Mouse (Mus musculus) fat pad, adult 2 months (tissue): Measurements from ENCODE around the gene Ugp2.
"Not testable (repeated sequence)": the region's sequence is repeated elsewhere in the genome, so short reads cannot be mapped to it uniquely, and the experiment has no call there.

Source experiments
- DNase-seq: peaks from one replicate; pipeline ENCODE4 v3.0.0-alpha.2; 2011; ENCODE audit warnings: low read depth, low spot score; ENCODE audit errors: extremely low read depth

Ugp2 gene

DNA sequence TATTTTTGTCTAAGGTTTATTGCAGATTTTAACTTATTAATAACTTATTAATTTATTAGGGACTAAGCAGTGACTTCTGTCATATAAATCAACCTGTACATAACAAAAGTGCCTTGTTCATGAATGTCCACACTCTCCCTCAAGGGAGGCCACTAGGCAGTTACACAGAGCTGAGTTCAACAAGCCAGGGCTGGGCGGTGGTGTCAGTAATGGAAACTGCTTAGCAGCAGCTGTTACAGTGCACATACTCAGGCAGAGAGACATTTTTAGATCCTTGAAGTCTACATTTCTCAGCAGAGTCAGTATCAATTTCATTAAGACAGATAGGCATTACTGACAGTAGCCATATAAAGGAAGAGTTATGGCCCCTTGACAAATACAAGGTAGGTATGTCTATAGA, 33.1 kb downstream of the Ugp2 start:
- DNase-seq, result no peak

DNA sequence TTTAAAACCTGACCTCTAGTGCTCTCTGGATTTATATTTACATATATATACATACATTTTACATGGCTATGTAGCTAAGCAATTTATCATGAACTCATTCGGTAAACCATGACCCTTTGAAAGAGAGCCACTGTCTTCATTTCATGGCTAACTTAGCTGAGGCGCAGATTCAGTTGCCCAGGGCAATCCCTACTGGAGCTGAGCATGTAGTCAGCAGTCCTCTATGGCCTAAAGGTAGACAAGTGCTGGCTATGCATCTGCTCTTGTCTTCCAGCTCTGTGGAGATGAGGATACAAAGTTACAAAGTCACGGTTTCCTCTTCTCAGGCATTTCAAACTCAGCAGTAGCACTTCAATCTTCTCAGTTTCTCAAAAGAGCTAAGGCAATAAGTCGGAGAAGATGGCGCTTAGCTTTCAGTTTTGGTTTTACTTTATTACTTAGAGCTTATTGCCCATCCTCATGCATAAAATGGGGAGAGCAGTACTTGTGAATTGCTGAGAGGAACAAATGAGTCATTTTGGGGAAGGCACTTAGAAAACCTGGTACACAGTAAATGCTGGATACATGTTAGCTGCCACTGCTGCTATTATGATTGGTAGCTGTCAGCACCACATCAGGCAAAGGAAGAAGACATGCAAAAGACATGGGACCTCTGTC, 38.2 kb downstream of the Ugp2 start:
- no peak for DNase-seq

DNA sequence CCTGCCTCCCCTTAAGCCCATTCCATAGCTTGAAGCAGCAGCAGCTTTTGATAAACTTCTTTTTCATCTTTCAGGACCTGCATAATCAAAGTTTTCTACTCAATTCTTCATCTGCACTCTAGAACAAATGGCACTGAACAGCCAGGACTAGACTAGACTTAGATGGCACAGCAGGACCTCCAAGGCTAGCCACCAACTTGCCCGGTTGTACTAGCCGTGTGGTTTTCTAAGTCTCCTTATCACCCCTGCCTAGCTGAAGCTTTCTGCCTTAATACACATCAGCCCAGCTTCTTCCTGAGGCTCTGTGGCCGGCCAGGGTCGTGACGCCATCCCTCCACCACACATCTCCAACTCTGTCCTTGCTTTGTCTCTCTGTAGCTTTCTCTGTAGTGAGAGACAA, 42.9 kb downstream of the Ugp2 start:
- no peak for DNase-seq

DNA sequence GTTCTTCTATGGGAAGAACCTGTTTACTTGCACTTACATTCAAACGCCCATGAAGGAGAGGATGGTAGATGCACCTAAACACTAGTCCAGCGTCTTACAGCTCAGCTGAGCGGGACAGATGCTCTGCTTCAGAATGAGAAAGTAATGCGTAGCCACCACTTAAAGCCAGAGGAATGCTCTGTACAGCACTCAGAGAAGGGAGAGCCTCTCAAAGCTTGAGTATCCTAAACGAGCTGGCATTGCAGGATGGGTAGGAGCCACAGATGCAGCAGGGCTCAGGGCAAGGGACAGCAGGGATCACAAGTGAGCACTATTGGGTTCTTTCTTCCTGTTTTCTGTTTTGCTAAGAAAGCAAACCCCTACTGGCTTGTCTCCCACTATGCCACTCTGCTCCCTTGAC, 43.5 kb downstream of the Ugp2 start:
- no peak for DNase-seq

DNA sequence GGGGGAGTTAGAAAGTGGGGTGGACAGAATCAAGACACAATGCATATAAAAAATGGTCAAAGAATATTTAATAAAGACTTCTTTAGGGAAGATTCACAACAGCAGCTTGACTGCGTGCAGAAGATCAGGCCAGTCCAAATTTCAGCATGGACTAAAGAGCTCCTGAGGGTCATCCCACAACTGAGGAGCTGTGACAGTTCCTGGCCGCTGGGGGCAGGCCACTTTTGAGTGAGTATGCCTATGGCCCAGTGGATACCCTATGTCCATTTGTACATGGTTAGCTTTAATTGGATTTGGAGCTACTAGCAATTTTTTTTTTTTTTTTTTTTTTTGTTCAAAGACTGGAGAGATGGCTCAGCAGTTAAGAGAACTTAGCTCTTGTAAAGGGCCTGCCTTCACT, 44.2 kb downstream of the Ugp2 start:
- DNase-seq, result no peak

DNA sequence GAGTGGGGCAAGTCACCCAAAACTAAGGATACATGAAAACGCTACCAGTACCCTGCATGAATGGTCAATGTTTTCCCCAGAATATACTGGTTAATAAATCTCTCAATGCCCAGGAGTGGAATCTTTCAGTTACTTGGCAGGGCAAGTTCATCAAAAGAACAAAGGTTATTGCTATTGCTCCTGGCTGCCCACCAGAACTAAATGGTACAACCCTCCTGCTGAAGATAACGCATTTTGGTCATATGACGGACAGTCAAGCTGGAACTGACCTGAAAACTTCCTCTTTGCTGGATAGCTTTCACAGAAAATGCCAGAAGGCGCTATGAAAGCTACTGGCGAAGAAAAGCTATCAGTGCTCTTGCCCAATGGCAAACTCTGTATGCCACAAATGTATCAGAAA, 45.2 kb downstream of the Ugp2 start:
- DNase-seq, result no peak

DNA sequence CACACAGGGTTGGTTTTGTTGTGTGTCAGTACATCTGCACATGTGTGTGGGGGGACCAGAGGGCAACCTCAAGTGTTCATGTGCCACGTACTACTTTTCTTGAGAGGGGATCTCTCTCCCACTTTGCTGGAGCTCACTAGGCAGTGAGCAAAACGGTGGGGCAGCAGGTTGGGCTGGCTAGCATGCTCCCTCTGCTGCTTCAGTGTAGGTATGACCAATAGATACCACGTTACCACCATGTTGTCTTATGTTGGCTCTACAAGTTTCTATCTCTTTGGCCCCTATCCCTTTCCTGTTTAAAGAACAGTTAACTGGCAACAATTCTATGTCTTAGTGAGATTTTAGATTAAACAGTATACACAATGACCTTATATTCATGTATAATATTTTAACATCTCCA, 48.7 kb downstream of the Ugp2 start:
- no peak for DNase-seq

DNA sequence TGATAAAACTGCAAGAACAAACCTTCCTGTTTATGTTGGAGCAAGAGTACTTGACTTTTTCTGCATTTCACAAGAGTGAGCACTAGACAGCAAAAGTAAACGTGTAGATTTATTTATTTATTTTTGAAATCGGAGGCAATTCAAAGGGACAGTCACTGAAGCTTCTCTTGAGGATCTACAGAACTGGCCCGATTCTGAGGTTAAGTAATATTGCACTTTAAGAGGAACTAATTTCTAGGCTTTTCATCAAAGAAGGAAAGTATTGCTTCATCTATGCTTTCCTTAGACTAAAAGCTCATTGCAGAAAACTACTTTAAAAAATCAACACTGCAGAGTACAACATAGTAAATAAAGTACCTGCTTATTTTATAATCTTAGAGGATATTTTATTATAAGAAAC, 49.4 kb downstream of the Ugp2 start:
- no peak for DNase-seq

DNA sequence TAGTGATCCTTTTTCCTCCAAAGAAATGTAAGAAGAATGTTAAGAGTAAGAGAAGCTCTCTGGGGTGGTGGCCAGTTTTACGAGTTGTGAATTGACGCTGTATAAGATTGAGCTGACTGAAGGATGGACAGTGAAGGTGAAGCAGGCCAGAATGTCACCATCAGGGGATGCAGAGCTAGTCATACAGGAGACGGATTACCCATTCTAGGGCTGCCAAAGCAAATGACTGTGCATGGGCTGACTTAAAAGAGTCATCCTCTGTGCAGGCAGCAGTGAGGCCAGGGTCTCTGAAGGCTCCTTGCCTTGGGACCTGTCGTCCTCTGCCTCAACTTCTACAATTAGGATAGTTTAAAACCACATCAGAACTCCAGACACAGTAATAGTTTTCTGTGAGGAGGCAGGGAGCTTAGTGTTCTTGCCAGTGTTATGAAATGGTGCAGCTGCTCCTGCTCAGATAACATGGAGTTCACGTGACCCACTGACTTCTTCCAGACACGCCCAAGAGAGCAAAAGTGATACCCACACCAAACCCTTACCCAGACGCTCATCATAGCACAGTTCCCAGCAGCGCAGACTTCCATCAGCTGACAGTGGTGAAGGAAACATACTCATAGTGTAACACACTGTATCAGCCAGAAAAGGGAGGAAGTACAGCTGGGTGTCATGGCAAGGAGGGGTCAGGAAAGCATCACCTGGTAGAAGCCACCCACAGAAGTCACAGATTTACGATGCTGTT, 56.9 kb downstream of the Ugp2 start:
- no peak for DNase-seq

DNA sequence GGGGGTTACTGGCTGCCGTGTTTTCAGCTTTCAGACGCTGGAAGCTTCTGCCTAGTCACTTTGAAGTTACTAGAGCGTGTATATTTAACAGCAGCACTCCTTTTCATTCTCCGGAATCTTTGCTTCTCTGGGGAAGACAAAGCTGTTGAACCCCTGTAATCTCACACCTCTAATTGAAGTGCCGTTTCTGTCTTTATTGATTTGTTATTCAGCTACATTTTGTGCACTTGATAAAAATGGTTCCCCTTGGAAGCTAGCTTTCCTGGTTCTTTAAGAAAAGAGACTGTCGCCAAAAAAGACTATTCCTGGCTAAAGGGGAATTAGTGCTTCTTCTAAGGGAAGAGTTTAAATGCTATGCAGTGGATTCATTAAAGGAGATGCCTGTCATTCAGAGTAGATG, 61.5 kb downstream of the Ugp2 start:
- DNase-seq, result no peak

DNA sequence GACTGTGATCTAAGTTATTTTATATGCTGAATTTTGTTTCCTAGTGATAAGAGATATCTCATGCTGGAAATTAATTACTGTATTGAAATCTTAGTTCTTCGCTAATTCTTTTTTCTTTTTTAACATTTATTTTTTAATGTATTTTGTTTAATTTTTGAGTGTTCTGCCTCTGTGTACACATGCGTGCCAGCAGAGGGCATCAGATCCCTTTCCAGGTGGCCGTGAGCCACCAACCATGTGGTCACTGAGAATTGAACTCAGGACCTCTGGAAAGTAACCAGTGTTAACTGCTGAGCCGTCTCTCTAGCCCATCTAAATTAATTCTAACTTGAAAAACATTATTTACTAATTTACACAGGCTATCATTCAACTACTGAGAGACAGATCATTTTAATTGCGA, 62.9 kb downstream of the Ugp2 start:
- no peak for DNase-seq

DNA sequence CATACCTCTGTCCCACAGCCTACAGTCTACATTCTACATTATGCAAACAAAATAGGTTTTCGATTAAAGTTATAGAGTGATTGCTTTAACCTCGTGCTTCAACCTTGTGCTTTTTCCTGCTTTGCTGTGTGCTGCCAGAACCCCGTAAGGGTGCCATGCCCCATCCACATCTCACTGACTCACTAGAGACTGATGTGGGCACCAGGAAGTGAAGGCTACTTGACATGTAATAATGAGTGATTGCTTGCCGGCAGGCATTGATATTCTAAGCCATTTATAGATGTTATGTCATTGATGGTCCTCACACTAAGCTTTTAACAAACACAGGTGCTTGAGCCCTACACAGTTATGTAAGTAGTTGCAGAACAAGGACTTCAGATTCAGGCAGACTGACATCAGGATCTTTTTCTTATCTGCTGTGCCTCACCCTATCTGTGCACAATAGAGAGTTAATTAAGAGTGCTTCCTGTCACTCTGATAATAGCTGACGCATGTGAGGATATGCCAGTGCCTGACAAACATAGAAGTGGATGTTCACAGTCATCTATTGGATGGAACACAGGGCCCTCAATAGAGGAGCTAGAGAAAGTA, 63.8 kb downstream of the Ugp2 start:
- DNase-seq, result no peak

DNA sequence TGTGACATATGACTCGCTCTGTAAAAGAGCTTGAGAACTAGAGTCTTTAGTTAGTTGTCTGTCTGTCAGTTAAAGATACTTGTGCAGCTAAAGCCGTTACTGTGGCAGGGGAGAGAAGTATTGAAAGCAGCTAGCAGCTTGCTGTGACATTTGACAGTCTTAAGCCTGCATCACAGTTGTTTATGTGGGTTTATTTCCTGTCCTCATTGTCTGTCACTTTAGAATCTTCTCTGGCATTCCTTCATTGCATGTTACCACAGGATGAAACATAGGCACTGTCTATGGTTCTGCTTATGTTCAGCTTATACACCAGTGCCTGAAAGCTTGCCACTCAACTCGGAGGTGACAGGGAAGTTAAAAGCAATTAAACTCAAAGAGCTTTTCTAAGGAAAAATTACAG, 67.4 kb downstream of the Ugp2 start:
- no peak for DNase-seq

DNA sequence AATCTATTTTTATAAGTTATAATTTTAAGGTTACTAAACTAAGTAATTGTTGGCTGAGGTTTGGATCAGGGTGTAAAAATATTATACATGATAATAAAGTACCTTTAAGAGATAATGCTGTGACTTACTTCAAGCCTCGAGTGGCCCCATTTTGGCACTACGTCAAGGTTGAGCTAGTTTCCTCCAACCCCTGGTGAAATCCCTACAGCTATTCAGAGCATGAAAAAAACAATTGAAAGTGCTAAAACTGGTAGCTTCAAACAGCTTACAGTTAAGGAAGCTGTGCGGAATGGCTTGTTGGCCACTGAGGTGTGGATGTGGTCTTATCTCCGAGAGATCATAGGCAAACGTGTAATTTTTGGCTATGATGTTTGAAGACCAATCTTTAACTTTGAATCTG, 75.5 kb downstream of the Ugp2 start:
- DNase-seq, result no peak

DNA sequence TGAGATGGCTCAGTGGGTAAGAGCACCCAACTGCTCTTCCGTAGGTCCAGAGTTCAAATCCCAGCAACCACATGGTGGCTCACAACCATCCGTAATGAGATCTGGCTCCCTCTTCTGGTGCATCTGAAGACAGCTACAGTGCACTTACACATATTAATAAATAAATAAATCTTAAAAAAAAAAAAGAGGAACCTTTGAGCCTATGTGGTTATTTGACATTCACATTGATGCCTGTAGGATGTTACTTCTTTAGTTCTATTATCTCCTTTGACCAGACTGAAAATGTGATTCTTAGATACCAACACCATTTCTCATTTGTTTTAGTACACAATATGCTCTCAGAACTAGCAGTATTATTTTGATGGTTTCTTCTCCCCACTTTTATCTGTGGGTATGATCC, 82.8 kb downstream of the Ugp2 start:
- DNase-seq, result not testable (repeated sequence)

DNA sequence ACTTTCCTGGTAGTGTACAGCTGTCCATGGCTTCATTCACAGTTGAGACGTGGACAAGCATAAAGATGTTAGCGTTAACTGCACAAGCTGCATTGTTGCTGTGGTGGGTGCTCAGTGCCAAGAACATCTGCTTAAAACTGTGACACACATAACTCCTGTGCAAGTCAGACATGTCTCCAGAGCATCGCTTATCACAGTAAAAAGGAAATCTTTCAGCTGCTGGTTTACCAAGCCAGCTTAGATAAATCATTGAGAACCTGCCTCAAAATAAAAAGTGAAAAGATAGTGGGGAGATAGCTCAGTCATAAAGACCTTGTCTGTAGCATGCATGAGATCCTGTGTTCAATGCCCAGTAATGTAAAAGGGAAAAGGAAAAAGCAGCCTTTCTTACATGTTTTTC, 84.6 kb downstream of the Ugp2 start:
- DNase-seq, result no peak

DNA sequence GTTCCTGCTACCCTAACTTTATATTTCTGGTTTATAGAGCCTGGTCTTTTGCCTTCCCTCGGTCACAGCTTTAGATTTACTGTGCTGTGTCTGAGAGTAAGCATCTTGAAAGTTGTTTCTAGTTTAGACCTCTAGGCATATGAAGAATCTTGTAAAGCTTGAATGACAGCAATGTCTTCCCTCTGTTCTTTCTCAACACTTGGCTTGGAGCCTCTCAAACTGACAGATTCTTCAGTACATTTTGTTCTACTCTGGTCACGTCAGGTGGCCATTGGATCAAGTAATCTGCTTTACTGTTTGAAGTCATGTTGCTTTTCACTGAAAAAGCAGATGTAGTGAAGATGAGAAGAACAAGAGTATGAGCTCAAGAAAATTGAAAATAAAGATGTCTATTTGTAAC, 94.8 kb downstream of the Ugp2 start:
- DNase-seq, result peak; percentile 93
